Mouse (Mus musculus): ENCODE results near the gene Olfr575. TPM values are rescaled to one million over a fixed set of nuclear protein-coding genes. Genes with fewer than 3 reads are reported as not detected.

The Olfr575 gene
- polyA plus RNA-seq, 1 experiment = not detected

DNA sequence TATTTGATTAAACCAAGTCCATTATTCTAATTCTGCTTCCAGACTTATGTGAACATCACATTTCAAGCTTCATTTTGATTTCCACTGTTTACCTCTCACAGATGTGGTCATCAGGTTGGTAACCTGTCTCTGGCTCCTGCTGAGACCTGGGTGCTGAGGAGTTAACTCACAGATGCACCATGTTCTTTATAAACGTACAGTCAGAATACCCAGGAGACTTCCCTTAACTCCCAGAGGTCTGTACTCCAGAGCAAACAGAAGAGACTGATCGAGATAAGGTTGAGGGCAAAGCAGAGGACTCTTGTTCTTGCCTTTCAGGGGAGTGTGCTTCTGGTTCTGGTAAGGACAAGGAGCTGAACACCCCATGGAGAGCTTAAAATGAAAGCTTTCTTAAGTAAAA lies 3.8 kb upstream of the Olfr575 start, which contains the start of gene Olfr576:
Olfr576 (plus strand) TSS at position 301 of the 400 bp plus-strand sequence.
- no peak for TF ChIP-seq MYOD1 (IDR thresholded peaks at IDR 0.05; ENCODE audit: control insufficient read depth in 1 of 3, insufficient read length in 2 of 3, low read depth in 2 of 3)
- no peak for TF ChIP-seq TCF12 (IDR thresholded peaks at IDR 0.05; ENCODE audit: insufficient read depth, poor library complexity, severe bottlenecking)
- TF ChIP-seq POLR2A (IDR thresholded peaks at IDR 0.05; ENCODE audit: insufficient read length, low read depth) = no peak
- no peak for TF ChIP-seq POLR2AphosphoS2 (IDR thresholded peaks at IDR 0.05; ENCODE audit: insufficient read length, low read depth)
- TF ChIP-seq TCF3 (IDR thresholded peaks at IDR 0.05; ENCODE audit: insufficient read length, low read depth) = no peak
- no peak for TF ChIP-seq E2F4 (IDR thresholded peaks at IDR 0.05; ENCODE audit: insufficient read depth)
- TF ChIP-seq MAX (IDR thresholded peaks at IDR 0.05; ENCODE audit: low read depth) = no peak
- no peak for TF ChIP-seq CEBPB (IDR thresholded peaks at IDR 0.05; ENCODE audit: insufficient read depth, poor library complexity, severe bottlenecking)
- no peak for TF ChIP-seq MYOG (IDR thresholded peaks at IDR 0.05; ENCODE audit: control insufficient read depth in 1 of 3, insufficient read depth in 1 of 3, insufficient read length in 2 of 3, low read depth in 2 of 3)
- TF ChIP-seq SRF (IDR thresholded peaks at IDR 0.05; ENCODE audit: control insufficient read depth, insufficient read length, low read depth) = no peak
- no peak for TF ChIP-seq USF1 (IDR thresholded peaks at IDR 0.05; ENCODE audit: low read depth)
- no peak for TF ChIP-seq REST (IDR thresholded peaks at IDR 0.05; ENCODE audit: insufficient read depth, insufficient read length)
- Histone ChIP-seq H3K79me2 (ENCODE audit: control insufficient read depth, insufficient read depth) (no peaks in the 10 kb centered on the region), H3ac (ENCODE audit: control insufficient read depth, insufficient read length) (no peak within 1 kb of the TSS), H3K4me2 (ENCODE audit: low read depth) (no peak within 1 kb of the TSS), H3K4me3 (no peak within 1 kb of the TSS), H3K36me3 (ENCODE audit: control insufficient read depth, insufficient read depth) (no peaks in the 10 kb centered on the region), H3K27me3 (ENCODE audit: control insufficient read depth, insufficient read depth, insufficient read length) (no peaks in the 10 kb centered on the region)

DNA sequence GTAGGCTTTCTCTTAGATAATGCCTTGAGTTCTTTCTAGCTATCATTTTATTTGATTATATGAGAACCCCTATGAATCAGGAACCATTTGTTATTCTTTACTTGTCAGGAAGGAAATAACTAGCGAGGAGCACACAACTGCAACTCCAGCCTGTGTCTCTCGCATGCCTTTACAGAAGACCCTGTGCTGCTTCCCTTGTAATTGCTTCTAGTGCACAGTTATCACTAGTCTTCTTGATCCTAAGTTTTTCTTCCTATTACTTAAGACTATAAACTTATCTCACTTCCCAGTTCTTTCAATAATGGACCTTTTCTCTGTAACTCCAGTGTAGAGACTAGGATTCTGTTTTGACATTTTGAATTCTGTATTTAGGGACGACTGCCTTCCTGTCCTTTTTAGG lies 438 bp downstream of the Olfr575 start:
- Histone ChIP-seq H3K36me3 (ENCODE audit: control insufficient read depth, insufficient read depth) (no peaks in the 10 kb centered on the region), H3K27me3 (ENCODE audit: control insufficient read depth, insufficient read depth, insufficient read length) (no peaks in the 10 kb centered on the region), H3K79me2 (ENCODE audit: control insufficient read depth, insufficient read depth) (no peaks in the 10 kb centered on the region), H3K4me2 (ENCODE audit: low read depth) (no peak overlapping the region), H3ac (ENCODE audit: control insufficient read depth, insufficient read length) (no peak overlapping the region), H3K4me3 (no peak overlapping the region)
- TF ChIP-seq MAX (IDR thresholded peaks at IDR 0.05; ENCODE audit: low read depth) (no peak), TCF3 (IDR thresholded peaks at IDR 0.05; ENCODE audit: insufficient read length, low read depth) (no peak), MYOG (IDR thresholded peaks at IDR 0.05; ENCODE audit: control insufficient read depth in 1 of 3, insufficient read depth in 1 of 3, insufficient read length in 2 of 3, low read depth in 2 of 3) (no peak), MYOD1 (IDR thresholded peaks at IDR 0.05; ENCODE audit: control insufficient read depth in 1 of 3, insufficient read length in 2 of 3, low read depth in 2 of 3) (no peak), POLR2AphosphoS2 (IDR thresholded peaks at IDR 0.05; ENCODE audit: insufficient read length, low read depth) (no peak), POLR2A (IDR thresholded peaks at IDR 0.05; ENCODE audit: insufficient read length, low read depth) (no peak), TCF12 (IDR thresholded peaks at IDR 0.05; ENCODE audit: insufficient read depth, poor library complexity, severe bottlenecking) (no peak), REST (IDR thresholded peaks at IDR 0.05; ENCODE audit: insufficient read depth, insufficient read length) (no peak), E2F4 (IDR thresholded peaks at IDR 0.05; ENCODE audit: insufficient read depth) (no peak), SRF (IDR thresholded peaks at IDR 0.05; ENCODE audit: control insufficient read depth, insufficient read length, low read depth) (no peak), USF1 (IDR thresholded peaks at IDR 0.05; ENCODE audit: low read depth) (no peak), CEBPB (IDR thresholded peaks at IDR 0.05; ENCODE audit: insufficient read depth, poor library complexity, severe bottlenecking) (no peak)

DNA sequence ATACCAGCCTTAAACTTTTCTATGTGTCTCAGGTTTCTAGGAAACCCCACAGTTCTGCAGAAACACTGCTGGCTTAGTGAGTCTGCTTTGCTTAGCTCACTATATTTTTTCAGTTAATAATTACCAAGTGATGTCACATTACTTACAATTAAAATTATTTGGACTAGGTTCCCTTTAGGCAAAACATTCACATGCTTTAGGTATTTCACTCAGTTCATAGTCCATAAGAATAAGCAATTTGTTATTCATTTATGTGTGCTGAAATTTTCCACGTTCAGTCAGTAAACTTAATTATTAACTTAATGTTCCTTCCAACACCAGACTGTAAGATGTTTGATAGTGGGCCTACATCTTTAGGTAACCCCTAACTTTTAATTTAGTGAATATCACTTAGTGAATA lies 7.8 kb downstream of the Olfr575 start:
- Histone ChIP-seq H3K27me3 (ENCODE audit: control insufficient read depth, insufficient read depth, insufficient read length) (no peaks in the 10 kb centered on the region), H3K79me2 (ENCODE audit: control insufficient read depth, insufficient read depth) (no peaks in the 10 kb centered on the region), H3K4me2 (ENCODE audit: low read depth) (no peak overlapping the region), H3K36me3 (ENCODE audit: control insufficient read depth, insufficient read depth) (no peaks in the 10 kb centered on the region), H3ac (ENCODE audit: control insufficient read depth, insufficient read length) (no peak overlapping the region), H3K4me3 (no peak overlapping the region)
- TF ChIP-seq MYOG (IDR thresholded peaks at IDR 0.05; ENCODE audit: control insufficient read depth in 1 of 3, insufficient read depth in 1 of 3, insufficient read length in 2 of 3, low read depth in 2 of 3) (no peak), TCF12 (IDR thresholded peaks at IDR 0.05; ENCODE audit: insufficient read depth, poor library complexity, severe bottlenecking) (no peak), MYOD1 (IDR thresholded peaks at IDR 0.05; ENCODE audit: control insufficient read depth in 1 of 3, insufficient read length in 2 of 3, low read depth in 2 of 3) (no peak), SRF (IDR thresholded peaks at IDR 0.05; ENCODE audit: control insufficient read depth, insufficient read length, low read depth) (no peak), E2F4 (IDR thresholded peaks at IDR 0.05; ENCODE audit: insufficient read depth) (no peak), CEBPB (IDR thresholded peaks at IDR 0.05; ENCODE audit: insufficient read depth, poor library complexity, severe bottlenecking) (no peak), POLR2A (IDR thresholded peaks at IDR 0.05; ENCODE audit: insufficient read length, low read depth) (no peak), REST (IDR thresholded peaks at IDR 0.05; ENCODE audit: insufficient read depth, insufficient read length) (no peak), MAX (IDR thresholded peaks at IDR 0.05; ENCODE audit: low read depth) (no peak), POLR2AphosphoS2 (IDR thresholded peaks at IDR 0.05; ENCODE audit: insufficient read length, low read depth) (no peak), TCF3 (IDR thresholded peaks at IDR 0.05; ENCODE audit: insufficient read length, low read depth) (no peak), USF1 (IDR thresholded peaks at IDR 0.05; ENCODE audit: low read depth) (no peak)

DNA sequence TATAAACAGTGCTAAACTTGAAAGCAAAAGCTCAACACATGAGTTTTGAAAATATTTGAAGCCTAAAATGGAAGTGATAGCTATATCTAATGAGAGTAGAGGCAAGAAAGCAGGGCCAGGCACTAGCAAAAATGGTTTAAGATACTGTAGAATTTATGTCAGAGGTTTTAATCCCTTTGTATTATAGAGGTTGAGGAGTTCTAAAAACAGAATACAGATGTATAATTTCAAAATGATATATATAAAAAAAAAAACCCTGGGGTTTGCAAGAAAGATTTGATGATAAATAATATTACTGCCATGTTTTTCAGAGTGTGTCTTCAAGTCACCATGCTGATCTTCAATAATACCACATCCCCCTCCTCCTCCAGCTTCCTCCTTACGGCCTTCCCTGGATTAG lies 10.4 kb downstream of the Olfr575 start, which contains the start of gene Olfr574:
Olfr574 (plus strand) TSS at position 301 of the 400 bp plus-strand sequence.
- Histone ChIP-seq H3K4me2 (ENCODE audit: low read depth) (no peak within 1 kb of the TSS), H3ac (ENCODE audit: control insufficient read depth, insufficient read length) (no peak within 1 kb of the TSS), H3K27me3 (ENCODE audit: control insufficient read depth, insufficient read depth, insufficient read length) (no peaks in the 10 kb centered on the region), H3K79me2 (ENCODE audit: control insufficient read depth, insufficient read depth) (no peaks in the 10 kb centered on the region), H3K36me3 (ENCODE audit: control insufficient read depth, insufficient read depth) (no peaks in the 10 kb centered on the region), H3K4me3 (no peak within 1 kb of the TSS)
- TF ChIP-seq SRF (IDR thresholded peaks at IDR 0.05; ENCODE audit: control insufficient read depth, insufficient read length, low read depth) = no peak
- no peak for TF ChIP-seq TCF3 (IDR thresholded peaks at IDR 0.05; ENCODE audit: insufficient read length, low read depth)
- no peak for TF ChIP-seq USF1 (IDR thresholded peaks at IDR 0.05; ENCODE audit: low read depth)
- no peak for TF ChIP-seq POLR2A (IDR thresholded peaks at IDR 0.05; ENCODE audit: insufficient read length, low read depth)

DNA sequence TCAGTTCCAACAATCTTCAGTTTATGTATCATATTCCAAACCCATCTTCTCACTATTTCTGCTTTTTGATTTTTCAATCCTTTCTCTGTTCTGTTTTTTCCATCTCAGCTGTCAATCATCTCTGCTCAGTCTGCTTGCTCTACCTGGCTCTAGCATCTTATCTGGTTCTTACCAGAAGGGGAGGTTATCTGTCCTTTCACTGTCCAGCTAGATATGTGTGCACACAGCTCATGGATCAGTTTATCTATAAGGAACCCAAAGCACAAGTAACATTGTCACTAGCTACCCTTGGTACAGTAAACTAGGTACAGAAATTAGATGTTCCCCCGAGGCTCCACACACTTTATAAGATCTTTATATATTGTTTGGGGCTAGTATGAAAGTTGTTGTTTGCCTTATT lies 15.2 kb downstream of the Olfr575 start:
- H3K4me3 ChIP-seq = no peak overlapping the region
- H3K36me3 ChIP-seq (ENCODE audit: control insufficient read depth, insufficient read depth) = no peaks in the 10 kb centered on the region
- H3ac ChIP-seq (ENCODE audit: control insufficient read depth, insufficient read length) = no peak overlapping the region
- no peaks in the 10 kb centered on the region for H3K79me2 ChIP-seq (ENCODE audit: control insufficient read depth, insufficient read depth)
- TF ChIP-seq CEBPB (IDR thresholded peaks at IDR 0.05; ENCODE audit: insufficient read depth, poor library complexity, severe bottlenecking) (no peak), E2F4 (IDR thresholded peaks at IDR 0.05; ENCODE audit: insufficient read depth) (no peak), TCF3 (IDR thresholded peaks at IDR 0.05; ENCODE audit: insufficient read length, low read depth) (no peak), POLR2A (IDR thresholded peaks at IDR 0.05; ENCODE audit: insufficient read length, low read depth) (no peak), TCF12 (IDR thresholded peaks at IDR 0.05; ENCODE audit: insufficient read depth, poor library complexity, severe bottlenecking) (no peak), POLR2AphosphoS2 (IDR thresholded peaks at IDR 0.05; ENCODE audit: insufficient read length, low read depth) (no peak), MAX (IDR thresholded peaks at IDR 0.05; ENCODE audit: low read depth) (no peak), REST (IDR thresholded peaks at IDR 0.05; ENCODE audit: insufficient read depth, insufficient read length) (no peak), SRF (IDR thresholded peaks at IDR 0.05; ENCODE audit: control insufficient read depth, insufficient read length, low read depth) (no peak), MYOD1 (IDR thresholded peaks at IDR 0.05; ENCODE audit: control insufficient read depth in 1 of 3, insufficient read length in 2 of 3, low read depth in 2 of 3) (no peak), USF1 (IDR thresholded peaks at IDR 0.05; ENCODE audit: low read depth) (no peak), MYOG (IDR thresholded peaks at IDR 0.05; ENCODE audit: control insufficient read depth in 1 of 3, insufficient read depth in 1 of 3, insufficient read length in 2 of 3, low read depth in 2 of 3) (no peak)
- H3K4me2 ChIP-seq (ENCODE audit: low read depth) = no peak overlapping the region
- no peaks in the 10 kb centered on the region for H3K27me3 ChIP-seq (ENCODE audit: control insufficient read depth, insufficient read depth, insufficient read length)

All from myocyte (in vitro differentiated cells).